Mouse (Mus musculus): ENCODE measurements at regions not wholly inside any gene's neighbourhood (a gene's known extent, or its start where the extent isn't known, plus 50 kb on each side); places are given as distances from the start of the nearest gene placed in this dataset.

DNA sequence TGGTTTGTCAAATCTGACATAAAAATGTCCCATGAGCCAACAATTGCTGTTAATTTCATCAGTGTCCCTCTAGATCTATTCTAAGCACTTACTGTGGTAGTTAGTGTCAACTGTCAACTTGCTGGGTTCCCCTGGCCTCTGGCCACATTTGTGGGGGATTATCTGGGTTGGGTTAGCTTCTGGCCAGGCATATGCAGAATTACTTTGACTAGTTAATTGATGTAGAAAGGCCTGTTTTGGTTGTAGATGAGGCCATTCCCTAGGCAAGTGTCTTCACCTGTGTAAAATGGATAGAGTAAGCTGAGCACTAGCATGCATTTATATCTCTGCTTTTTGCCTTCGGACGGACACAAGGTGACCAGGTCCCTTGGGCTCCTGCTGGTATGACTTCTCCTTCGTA lies 283.9 kb downstream of the 1810013L24Rik start:
- no peak for DNase-seq (ENCODE audit: low spot score in 2 of 2)

DNA sequence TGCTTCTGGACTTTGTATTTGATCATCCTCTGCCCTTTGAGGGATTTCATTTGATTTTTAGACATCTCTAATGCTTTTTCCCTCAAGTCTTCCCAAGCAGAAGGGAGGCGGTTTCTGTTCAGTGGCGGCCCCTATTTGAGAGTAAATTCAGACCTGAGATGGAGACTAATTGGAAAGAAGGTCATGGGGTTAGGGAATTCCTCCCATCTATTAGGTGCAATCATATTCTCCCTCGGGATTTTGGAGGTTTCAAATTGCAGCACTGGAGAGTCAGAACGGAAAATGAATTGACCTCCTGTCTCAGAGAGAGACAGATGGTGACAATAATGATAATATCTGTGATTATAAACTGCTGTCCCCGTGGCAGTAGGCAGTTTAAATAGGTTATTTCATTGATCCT lies 285.6 kb downstream of the 1810013L24Rik start:
- no peak for DNase-seq (ENCODE audit: low spot score in 2 of 2)

DNA sequence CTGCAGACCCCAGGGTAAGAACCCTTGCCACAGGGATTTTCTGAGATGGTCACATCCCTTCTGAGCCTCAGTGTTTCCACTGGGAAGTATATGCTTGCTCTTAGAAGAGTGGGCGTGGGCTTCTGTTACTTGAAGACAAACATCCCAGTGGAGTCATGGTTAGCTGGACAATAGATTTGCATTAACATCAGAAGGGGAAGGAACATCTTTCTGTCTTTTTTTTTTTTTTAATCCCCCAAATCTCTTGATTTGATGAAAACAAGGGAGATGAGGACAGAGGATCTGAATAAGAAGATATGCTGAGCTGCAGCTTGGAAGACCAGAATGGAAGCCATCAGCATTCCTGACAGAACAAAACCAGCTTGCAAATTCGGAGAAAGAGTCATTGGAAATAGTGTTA lies 291.7 kb downstream of the 1810013L24Rik start:
- DNase-seq (ENCODE audit: low spot score in 2 of 2), result no peak

DNA sequence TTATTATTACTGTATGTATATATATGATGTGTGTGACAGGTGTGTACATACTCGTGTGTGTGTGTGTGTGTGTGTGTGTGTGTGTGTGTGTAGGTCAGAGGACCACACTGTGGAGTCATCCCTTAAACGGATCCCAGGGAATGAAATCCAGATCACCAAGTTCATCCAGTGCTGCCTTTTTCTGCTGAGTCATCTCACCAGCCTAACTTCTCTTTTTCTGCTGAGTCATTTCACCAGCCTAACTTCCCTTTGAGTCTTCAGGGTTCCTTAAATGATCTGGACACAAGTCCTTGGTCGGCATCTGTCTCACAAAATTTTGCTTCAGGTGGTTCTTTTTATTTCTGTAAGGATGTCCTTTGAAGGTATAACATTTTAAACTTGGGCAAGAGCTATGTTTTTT lies 302.2 kb downstream of the 1810013L24Rik start:
- no peak for DNase-seq (ENCODE audit: low spot score in 2 of 2)

DNA sequence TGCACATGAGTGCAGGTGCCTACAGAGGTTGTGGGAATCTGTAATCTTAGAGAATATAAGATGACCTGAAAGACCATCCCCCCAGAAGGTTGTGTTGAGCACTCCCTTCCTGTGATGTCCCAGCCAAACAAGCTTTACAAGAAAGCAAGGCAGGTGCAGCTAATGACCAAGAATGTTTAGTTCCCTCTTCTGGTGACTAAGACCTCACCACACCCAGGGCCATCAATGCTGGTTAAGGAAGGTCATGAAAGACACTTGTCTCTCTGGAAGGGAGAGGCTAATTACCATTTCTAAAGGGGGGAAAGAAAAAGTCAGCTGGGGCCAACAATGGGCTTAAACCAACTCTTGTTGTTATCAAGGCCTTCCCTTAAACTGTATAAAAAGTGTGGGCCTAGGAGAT lies 302.9 kb downstream of the 1810013L24Rik start:
- DNase-seq (ENCODE audit: low spot score in 2 of 2), result no peak

DNA sequence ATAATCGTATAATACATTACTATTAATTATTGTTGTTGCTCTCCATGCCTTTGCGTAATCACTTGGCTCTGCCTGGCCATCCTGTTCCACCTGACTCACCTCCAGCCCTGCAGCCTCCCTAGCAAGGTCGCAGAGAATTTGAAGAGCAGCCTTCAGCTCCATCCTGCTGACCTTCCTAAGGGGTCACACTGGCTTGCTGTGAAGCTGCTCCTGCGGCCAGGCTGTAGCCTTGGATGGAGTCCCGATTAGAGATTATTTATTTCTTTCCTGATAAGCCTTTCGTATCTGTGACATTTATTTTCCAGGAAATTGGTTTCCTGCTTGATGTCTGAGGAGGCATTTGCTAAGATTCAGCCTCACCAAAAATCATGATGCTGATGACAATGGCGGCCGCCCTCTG lies 305.5 kb downstream of the 1810013L24Rik start:
- no peak for DNase-seq (ENCODE audit: low spot score in 2 of 2)

DNA sequence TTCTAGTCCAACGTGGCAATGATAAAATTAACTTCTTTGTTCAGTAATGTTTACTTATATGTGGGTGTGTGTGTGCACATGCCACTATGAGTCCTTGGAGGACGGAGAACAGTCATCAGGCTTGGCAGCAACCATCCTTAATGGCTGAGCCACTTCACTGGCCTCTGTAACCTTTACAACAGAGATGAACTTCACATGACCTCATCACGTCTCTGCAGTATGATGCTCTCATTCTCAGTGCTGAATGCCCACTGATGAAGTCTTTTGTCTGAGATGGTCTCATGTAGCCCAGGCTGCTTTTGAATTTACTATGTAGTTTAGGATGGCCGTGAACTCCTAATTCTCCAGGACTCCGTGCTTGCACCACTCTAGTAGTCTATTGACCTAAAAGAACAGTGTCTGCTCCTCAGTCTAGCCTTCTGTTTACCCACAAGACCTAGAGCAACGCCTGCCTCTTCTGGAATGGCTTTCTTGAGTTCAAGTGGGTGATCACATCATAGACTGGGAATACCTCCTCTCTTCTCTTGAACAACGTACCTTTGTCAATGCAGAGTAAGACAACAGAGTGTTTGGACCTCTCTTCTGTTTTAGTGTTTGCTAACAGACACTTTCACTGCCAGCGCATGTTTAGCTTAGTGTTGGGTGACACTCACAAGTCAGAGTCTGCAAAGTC lies 308.8 kb downstream of the 1810013L24Rik start:
- no peak for DNase-seq (ENCODE audit: low spot score in 2 of 2)

DNA sequence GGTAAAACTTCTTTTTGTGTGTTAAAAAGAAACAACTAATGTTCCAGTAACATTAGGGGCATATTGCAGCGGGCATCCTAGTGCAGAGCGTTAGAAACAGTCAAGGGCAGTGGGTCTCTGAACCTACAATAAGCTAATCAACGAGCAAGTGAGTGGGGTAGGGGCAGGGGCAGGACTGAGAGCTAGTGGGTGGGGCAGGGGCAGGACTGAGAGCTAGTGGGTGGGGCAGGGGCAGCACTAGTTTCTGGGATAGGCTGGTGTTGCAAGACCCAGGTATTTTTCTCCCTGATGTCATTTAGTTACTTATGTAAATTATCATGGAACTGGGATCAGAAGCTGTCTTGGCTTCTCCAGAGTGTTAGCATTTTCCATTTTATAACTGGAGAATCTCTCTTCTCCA lies 309.5 kb downstream of the 1810013L24Rik start:
- DNase-seq (ENCODE audit: low spot score in 2 of 2), result no peak

DNA sequence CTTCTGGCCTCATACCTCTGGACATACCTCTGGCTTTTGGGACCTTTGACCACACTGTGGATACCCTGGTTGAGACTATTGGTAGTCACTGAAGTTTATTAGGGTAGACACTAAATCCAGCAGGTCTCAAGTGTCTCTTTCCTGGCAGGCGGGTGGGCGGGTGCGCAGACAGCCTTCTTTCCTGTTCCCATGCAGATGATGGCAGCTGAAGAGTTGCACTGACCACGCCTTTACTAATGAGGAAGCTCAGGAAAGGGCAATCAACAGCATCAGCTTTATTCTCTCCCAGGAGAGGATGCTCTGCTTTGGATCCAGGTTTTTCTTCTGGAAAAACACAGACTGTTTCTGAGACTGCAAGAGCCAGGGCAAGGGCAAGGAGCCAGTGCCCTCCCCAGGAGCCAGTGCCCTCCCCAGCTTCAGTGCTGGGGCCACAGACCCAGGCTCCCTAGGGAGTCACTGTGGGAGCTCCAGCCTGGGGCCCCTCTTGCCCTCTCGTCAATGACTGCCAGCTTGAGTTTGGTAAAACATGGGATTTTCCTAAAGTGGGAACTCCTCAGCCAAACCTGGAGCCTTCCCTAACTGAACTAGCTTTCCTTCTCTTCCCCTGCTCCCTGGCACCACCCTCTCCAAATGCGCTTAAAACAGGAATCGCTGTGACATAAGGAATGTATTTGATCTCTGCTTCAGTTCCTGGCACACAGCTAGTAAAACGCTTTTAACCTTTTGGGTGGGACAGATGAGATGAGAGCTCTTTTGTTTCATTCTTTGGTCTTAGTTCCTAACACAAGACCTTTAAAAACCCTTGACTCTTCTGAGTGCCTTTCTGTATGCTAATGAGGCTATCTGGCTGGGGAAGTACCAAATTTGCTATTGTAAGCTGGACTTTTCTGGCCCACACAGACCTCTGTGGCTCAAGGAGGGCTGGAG lies 319.6 kb downstream of the 1810013L24Rik start:
- DNase-seq (ENCODE audit: low spot score in 2 of 2), result no peak

DNA sequence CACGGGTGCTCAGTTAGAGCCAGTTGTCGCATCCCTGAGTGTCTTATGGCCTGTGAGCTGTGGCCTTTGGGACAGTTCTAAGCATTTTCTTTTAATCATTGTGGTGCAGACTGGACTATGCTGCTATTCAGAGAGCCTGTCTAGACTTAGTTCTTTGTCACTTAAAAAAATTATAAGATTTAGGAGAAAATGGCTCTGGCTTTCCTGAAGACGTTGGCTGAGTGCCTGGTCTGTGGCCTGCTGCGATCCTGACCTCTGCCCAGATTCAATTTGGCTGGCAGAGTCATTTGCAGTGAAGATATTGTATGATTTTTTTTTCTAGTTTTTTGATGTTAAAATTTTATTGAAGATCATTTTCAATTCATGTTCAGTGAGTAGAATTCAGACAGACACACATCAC lies 322.0 kb downstream of the 1810013L24Rik start:
- DNase-seq (ENCODE audit: low spot score in 2 of 2), result no peak

DNA sequence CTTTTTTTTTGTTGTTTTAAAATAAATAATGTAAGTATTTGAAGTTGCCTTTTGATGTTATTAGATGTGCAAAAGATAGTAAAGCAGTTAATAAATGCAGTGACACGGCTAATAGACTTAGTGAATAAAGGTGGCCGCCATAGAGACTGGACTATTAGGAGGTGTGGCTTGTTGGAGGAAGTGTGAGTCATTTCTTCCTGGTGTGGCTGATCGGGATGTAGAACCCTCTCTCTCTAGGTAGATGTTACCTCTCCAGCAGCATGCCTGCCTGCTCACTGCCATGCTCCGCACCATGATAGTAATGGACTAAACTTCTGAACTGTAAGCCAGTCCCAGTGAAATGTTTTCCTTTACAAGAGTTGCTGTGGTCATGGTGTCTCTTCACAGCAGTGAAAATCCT lies 323.6 kb downstream of the 1810013L24Rik start:
- DNase-seq (ENCODE audit: low spot score in 2 of 2), result no peak

DNA sequence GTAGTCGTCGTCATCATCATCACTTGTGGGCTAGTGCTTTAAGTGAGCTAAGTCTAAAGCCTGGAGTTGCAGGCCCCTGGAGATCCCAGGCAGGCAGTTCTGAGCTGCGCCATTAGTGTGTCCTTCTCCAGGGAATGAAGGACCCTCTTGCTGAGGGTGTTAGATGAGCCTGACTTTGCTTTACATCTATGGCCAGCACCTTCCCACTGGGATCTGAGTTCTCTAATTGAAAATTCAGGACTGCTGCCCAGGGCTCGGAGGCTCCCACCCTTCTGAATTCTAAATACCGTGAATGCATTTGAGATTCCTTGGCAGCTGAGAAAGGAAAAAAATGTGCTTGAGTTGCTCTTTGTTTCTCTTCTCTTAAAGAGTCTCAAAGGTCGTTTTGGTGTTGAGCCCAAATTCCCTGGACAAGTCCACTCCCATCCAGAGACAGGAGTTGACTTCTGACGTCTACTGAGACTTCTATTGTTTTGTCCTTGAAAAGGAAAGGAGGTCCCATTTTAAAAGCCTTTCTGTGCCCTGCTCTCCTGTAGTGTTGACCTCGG lies 335.9 kb downstream of the 1810013L24Rik start:
- no peak for DNase-seq (ENCODE audit: low spot score in 2 of 2)

DNA sequence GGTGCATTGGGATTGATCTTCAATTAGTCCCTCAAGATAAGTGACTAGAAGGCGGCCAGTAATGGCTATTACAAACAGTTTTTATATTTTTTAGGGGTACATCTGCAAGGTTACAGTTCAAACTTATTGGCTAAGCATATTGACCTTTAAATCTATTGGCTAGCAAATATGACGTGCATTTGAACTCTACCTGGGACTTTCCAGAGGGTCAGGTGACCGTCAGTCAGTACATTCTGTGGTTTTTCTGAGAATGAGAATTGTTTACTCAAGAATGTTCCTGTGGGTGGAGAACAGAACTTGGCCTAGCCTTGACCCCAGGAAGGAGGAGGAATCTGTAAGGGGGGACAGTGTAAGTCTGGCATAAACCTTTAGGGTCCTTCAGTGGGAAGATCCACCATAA lies 346.5 kb downstream of the 1810013L24Rik start:
- no peak for DNase-seq (ENCODE audit: low spot score in 2 of 2)

DNA sequence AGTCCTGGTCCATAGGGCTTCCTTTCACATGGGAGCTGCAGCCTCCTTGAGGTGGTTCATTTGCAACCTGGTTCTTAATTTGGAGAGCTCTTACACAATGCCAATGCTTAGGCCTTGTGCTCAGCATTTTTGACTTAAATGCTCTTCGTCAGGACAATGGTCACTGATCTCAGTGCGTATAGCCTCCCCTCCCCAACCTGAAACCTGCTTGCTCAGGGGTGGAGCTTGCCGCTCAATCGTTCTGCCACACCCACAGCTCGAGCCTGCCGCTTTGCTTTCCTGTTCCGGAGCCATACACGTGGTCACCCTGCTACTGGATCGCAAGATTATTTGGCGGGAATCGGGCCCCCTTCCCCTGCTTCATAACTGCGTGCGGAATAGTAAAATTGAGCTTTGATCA lies 365.9 kb downstream of the 1810013L24Rik start:
- DNase-seq (ENCODE audit: low spot score in 2 of 2), result no peak

DNA sequence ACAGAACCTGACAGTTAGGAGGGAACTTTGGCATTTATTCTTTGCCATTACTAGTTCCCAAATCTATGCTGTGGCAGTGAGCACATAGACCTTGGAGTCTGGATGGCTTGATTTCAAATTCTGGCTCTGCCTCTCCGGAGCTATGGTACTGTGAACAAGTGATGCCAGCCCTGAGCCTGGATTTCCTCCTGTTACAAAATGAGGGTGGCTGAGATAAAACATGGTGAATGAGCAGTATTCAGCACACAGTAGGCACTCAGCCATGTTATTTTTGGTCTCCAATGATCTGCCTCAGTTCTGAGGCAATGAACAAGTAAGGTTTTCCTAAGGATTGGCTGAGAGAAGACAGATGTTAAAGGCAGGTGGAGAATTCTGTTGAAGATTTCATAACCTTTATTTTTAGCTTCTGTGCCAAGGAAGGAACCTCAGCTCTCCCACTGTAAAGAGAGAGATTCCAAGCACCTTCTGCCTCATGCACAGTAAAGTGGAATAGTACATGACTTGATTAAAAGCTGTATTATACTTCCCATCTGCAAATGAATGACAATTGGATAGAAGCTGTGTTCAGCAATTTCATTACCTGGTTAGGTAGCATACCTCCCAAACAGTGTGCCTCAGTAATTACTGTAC lies 369.1 kb downstream of the 1810013L24Rik start:
- DNase-seq (ENCODE audit: low spot score in 2 of 2), result peak; percentile 6 to 17

DNA sequence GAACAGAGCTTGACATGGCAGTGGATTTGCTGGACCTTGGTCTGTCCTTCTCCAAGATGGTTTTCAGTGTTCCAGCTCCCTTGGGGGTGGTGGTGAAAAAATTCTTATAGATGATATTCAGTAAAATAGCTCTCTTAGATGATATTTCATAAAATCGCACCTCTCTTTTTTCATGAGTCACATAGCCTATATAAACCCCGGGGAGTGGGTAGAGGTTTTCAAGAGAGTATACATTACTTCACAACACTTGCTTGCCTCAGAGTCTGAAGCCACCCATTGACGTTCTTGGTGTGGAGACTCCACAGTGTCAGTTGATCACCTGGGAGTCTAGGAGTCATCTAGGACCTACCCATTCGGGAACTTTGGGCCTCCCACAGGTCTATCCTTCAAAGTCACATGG lies 378.7 kb downstream of the 1810013L24Rik start:
- no peak for DNase-seq (ENCODE audit: low spot score in 2 of 2)

DNA sequence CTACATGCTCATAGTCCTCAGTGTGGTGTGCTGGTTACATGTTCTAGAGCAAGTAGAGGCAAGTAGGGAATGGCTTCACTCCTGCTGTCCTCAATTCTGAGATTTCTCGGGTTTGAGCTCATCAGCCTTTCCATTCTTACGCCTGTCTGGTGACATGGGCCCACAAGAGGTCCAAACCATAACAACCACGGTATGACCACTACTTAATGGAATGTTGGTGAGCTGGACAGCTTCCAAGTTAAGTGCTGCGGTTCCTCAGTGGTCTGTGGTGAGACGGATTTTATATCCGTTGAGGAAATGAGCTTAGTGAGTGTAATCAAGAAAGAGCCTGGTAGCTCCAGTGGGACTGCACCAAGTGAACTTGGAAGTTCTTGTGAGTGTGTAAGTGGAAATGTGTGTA lies 381.6 kb downstream of the 1810013L24Rik start:
- no peak for DNase-seq (ENCODE audit: low spot score in 2 of 2)

DNA sequence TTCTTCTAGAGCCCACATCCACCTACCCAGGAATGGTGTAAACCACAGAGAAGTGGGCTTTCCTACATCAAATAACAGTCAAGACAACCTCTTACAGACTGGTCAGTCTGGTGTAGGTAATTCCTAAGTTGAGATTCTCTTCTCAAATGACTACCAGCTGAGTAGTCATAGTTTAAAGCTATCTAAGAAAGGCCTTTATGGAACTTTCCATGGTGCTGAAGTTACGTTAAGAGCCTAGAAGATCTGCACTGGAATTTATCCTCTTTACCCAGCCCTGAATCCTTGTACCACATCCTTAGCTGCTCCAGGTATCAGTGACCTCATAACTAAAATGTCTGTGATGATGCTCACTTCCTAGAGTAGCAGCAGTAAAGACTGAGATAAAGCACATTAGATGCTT lies 385.2 kb downstream of the 1810013L24Rik start:
- no peak for DNase-seq (ENCODE audit: low spot score in 2 of 2)

DNA sequence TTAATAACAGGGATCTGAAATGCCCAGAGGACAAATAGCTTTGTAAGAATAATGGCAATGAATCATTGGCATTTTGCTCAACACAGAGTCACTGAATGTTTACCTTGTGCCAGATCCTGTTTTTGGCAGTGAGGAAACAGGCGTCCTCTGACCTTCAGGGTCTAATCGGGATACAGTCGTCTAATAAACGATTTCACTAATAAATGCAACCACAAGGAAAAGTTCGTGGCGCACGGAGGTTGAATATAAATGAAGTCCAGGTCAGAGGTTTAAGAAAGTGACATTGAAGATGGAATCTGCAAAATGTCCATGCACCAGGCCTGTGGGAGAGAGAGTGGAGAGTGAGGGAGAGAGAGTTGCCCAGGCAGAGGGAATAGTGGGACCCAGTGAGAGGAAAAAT lies 387.5 kb downstream of the 1810013L24Rik start:
- no peak for DNase-seq (ENCODE audit: low spot score in 2 of 2)

DNA sequence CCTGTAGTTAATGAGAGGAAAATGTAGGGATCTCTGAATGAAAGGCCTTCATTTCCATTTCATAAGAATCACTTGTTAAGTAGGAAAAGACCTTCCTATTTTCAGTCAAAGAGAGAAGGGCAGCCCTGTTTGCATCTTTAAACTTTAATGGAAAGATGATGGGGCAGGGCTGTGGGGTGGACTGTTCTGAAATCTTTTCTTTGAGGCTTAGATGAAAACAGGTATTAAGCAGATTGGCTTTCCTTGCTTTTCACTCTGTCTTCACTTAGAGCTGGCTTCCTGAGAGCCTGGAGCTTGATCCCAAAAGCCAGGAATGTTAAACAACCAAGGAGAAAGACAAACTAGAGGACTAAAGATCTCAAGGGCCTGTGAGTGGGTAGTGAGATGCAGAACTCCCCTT lies 400.3 kb downstream of the 1810013L24Rik start:
- DNase-seq (ENCODE audit: low spot score in 2 of 2), result no peak

DNA sequence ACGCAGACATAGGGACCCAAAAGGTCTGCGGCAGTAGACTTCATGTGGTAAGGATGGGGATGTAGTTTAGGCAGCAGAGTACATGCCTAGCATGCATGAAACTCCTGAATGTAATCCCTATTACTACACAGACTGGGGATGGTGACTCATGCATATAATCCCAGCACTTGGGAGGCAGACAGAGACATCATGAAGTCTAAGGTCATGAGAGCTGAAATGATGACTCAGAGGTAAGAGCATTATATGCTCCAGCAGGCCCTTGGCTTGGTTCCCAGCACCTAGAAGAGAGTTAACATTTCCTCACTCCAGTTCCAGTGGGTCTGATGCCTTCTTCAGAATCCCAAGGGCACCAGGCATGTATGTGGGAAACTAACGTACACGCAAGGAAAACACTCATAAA lies 412.2 kb downstream of the 1810013L24Rik start:
- no peak for DNase-seq (ENCODE audit: low spot score in 2 of 2)

DNA sequence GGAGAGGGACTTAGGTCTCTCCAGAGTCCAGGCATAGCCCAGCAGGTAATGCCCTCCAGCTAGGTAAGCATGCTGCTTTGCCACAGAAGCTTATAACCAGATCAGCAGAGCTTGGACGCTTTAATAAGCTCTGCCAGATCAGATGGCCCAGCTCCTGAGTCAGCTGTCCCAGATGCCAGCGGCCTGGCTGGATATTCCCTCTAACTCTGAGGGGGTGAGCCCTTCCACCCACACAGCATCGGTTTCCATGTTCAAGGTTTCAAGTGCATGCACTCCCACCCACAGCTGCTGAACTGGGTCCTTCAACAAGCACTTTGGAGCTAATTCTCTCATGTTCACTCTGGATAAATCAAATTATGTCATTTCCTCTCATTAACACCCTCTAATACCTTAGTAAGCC lies 417.3 kb downstream of the 1810013L24Rik start:
- peak; percentile 24 to 26 for DNase-seq (ENCODE audit: low spot score in 2 of 2)

Data from layer of hippocampus, adult 8-10 months (tissue).